Mouse (Mus musculus): ENCODE data around the gene Musk. TPM values are rescaled to one million over a fixed set of nuclear protein-coding genes. Genes with fewer than 3 reads are reported as not detected.

Gene Musk
- polyA plus RNA-seq (2012; ENCODE audit: low replicate concordance), result not detected in 2 replicates

DNA sequence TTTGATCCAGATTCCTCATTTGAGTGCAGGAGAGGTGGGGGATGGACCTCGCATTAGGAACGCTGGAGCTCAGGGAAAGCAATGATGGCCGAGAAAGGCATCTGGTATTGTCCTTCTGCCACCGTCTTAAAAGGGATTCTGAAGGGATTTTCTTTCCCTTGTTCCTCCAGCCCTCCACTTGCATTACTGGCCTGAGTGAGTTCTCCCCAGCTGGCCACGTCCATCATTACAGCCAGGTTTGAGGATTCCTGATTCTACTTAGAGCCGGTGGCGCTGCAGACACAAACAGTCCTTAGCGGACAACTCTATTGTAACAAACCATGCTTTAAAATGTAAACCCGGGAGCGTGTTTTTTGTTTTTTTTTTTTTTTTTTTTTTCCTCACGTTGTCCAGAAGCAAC lies at the start of gene Musk:
TSS of gene Musk (plus strand) at position 274 of the 400 bp plus-strand sequence.

Other genes with a start within 250 kb of the Musk start
- 0.11 TPM in 1 of 2 replicates, not detected in the other for gene Svep1, start 79.1 kb upstream of the Musk start, polyA plus RNA-seq (2012; ENCODE audit: low replicate concordance)

Measured in hematopoietic multipotent progenitor cell, adult 10-12 weeks (in vitro differentiated cells).